Mouse (Mus musculus) Patski (cell line): ENCODE measurements at regions not wholly inside any gene's neighbourhood (a gene's known extent, or its start where the extent isn't known, plus 50 kb on each side); places are given as distances from the start of the nearest gene placed in this dataset.

Experiments used
- ATAC-seq: fragments of 100-300 bp; one replicate; pipeline ENCODE4 v1.8.0; 2021
- CTCF ChIA-PET: fragments of 350-600 bp; sonication (Branson Sonifier 250); formaldehyde crosslinking; loops from one replicate; lab custom pipeline; 2022; ENCODE audit warnings: inconsistent platforms; lab: Charles Lee
- POLR2A ChIA-PET: fragments of 350-600 bp; sonication (Branson Sonifier 250); formaldehyde crosslinking; loops from one replicate; lab custom pipeline; 2022; ENCODE audit warnings: antibody characterized with exemption, inconsistent platforms; lab: Charles Lee
- DNase-seq: peaks from one replicate; pipeline ENCODE4 v3.0.0-alpha.2; 2011; ENCODE audit warnings: low read depth, low spot score
- H3K27me3 ChIP-seq: fragments of 371-371 bp; one replicate; pipeline ENCODE4 v1.5.1; 2021
- CTCF ChIP-seq: fragments of 100-300 bp; IDR thresholded peaks from one replicate; pipeline ENCODE4 v1.5.1; 2021
- in situ Hi-C: fragments of 300-500 bp; cut with MboI; formaldehyde crosslinking; loops from 3 replicates; pipeline ENCODE4 v1.11.1; 2018; ENCODE audit warnings: low pct_unique_long_range_greater_than_20kb, mixed read lengths

GRCm38 (mm10) chr9:85592639-85593038, 156.5 kb downstream of the Ibtk start:
- H3K27me3 ChIP-seq = no peaks in the 10 kb centered on the region
- POLR2A ChIA-PET = interaction anchor here (0.5 kb wide), 1 partner anchor 29 kb away, joined by 4 read pairs; no protein-coding TSS in a partner anchor
- no peak for DNase-seq
- ATAC-seq = no peak
- no peak for TF ChIP-seq CTCF
- in situ Hi-C loops = loop anchor here (25.0 kb wide), 2 partner anchors 1130 to 1630 kb away; no protein-coding TSS in a partner anchor
- CTCF ChIA-PET = no interaction called here

DNA sequence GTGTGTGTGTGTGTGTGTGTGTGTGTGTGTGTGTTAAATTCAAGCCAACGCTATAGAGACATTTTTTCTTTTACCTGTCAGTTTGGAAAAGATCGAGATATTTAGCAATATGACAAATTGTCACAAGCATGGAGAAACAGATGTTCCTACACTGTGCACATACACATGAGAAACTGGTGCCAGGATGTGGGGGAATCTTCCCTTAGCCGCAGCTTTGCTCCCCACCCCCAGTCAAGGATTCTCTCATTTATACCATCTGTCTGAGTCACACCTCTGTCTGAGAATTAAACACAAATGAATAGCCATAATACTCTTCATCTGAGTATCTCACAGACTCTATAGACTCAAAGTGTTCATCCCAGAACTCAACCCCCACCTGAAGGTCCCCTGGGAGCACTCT, 159.9 kb downstream of the Ibtk start:
- no peaks in the 10 kb centered on the region for H3K27me3 ChIP-seq
- in situ Hi-C loops = loop anchor here (25.0 kb wide), 2 partner anchors 1127 to 1627 kb away; no protein-coding TSS in a partner anchor
- DNase-seq (no peak), ATAC-seq (no peak)
- CTCF ChIA-PET = interaction anchor here (0.7 to 1.3 kb wide), 2 partner anchors 261 to 1632 kb away, joined by 3 read pairs; no protein-coding TSS in a partner anchor
- no peak for TF ChIP-seq CTCF
- POLR2A ChIA-PET = interaction anchor here (0.6 kb wide), 1 partner anchor 7 kb away, joined by 3 read pairs; no protein-coding TSS in a partner anchor

DNA sequence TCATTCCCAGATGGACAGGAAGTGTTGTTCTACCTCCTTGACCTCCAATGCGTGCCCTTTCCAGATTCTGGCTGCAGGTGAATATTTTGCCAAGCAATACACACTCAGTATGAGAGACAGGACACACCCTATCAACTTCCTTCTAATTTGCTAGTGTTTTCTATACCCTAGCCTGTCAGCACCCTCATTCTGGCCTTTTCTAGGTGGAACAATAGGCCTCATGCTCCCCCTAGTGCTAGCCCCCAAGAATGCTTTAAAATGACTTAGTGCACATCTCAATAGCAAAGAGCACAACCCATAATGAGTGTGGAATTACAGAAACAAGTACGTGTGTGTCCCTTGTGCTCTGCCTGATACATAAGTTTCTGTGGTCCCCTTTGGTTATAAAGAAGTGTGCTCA, 161.1 kb downstream of the Ibtk start:
- in situ Hi-C loops = loop anchor here (25.0 kb wide), 2 partner anchors 1126 to 1626 kb away; no protein-coding TSS in a partner anchor
- ATAC-seq = no peak

DNA sequence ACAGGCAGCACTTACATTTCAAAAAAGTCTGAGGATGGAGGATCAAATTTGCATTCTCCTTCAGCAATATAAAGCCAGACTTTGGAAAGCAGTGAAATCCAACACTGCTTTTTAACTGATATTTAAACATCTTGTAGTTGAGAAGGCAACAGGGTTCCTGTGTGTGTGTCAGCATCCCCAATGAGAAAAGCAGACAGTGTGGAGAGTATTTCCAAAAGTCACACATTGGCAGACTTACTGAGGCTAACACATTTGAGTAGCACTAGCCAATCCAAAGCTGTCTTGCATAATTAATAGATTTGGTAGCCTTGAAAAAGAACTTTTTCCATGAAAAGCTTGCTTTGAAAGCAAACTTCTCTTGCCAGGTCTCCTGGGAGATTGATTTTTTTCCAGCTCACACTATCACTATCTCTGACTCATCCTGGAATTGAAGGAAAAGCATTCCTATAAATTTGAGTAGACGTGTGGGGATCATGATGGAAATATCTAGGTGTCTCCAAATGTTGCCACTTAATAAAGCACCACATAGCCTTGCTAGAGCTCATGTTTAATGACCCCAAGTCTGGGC, 168.0 kb downstream of the Ibtk start:
- POLR2A ChIA-PET = no interaction called here
- no peak for TF ChIP-seq CTCF
- DNase-seq (no peak), ATAC-seq (no peak)
- no peaks in the 10 kb centered on the region for H3K27me3 ChIP-seq
- CTCF ChIA-PET = interaction anchor here (0.8 to 1.0 kb wide), 2 partner anchors 99 to 243 kb away, joined by 3 read pairs; no protein-coding TSS in a partner anchor
- in situ Hi-C loops = loop anchor here (5.0 to 25.0 kb wide), 3 partner anchors 249 to 1619 kb away; no protein-coding TSS in a partner anchor

More for the DNA sequence above, 161.1 kb downstream of the Ibtk start:
- H3K27me3 ChIP-seq = no peaks in the 10 kb centered on the region
- no peak for DNase-seq
- peak; percentile 77 for TF ChIP-seq CTCF
- POLR2A ChIA-PET = no interaction called here
- CTCF ChIA-PET = no interaction called here

DNA sequence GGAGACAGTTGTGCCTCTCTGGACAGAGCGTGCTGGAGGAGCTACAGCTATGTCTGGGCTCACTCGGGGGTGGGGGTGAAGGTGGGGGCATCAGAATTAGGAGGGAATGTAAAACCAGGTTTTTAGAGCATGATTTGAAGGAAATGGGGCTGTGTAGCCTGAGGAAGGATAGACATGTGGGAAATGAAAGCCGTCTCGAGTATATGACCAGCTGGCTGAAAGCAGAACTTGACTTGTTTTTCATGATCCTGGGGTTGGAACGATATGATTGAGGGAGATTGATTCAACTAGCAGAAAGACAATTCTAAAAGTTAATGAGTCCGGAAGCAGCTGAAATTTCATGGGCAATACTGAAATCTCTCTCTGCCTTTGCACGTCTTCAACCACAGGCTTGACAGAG, 171.3 kb downstream of the Ibtk start:
- no peak for TF ChIP-seq CTCF
- ChIA-PET CTCF (interaction anchor here (0.8 kb wide), 1 partner anchor 20 kb away, joined by 3 read pairs; no protein-coding TSS in a partner anchor), POLR2A (no interaction called here)
- no peaks in the 10 kb centered on the region for H3K27me3 ChIP-seq
- DNase-seq (no peak), ATAC-seq (no peak)
- in situ Hi-C loops = loop anchor here (25.0 kb wide), 2 partner anchors 1116 to 1616 kb away; no protein-coding TSS in a partner anchor

GRCm38 (mm10) chr9:85577338-85577737, 171.8 kb downstream of the Ibtk start:
- in situ Hi-C loops = loop anchor here (25.0 kb wide), 2 partner anchors 1115 to 1615 kb away; no protein-coding TSS in a partner anchor
- ChIA-PET POLR2A (no interaction called here), CTCF (interaction anchor here (0.8 kb wide), 1 partner anchor 20 kb away, joined by 3 read pairs; no protein-coding TSS in a partner anchor)
- TF ChIP-seq CTCF = no peak
- H3K27me3 ChIP-seq = no peaks in the 10 kb centered on the region
- no peak for ATAC-seq
- no peak for DNase-seq

DNA sequence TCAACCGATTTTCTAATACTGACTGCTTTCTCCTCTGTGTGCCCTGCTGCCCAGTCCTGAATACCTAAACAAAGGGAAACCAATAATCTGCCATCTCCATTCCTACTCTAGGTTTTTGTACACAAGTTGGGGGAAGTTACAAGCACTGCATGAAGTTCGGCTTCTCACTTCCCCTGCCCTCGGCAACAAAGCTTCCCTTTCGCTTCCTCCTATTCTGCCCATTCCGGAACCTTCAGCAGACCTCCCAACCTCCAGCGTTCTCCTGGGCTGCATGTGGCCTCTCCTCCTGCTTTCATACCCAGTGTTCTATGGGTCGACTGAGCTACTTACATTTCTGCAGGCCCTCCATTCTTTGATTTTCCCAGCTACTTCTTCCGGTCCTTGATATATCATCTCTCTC, 180.3 kb downstream of the Ibtk start:
- ATAC-seq (no peak), DNase-seq (no peak)
- in situ Hi-C loops = no loop called here
- H3K27me3 ChIP-seq = no peaks in the 10 kb centered on the region
- no peak for TF ChIP-seq CTCF
- ChIA-PET CTCF (no interaction called here), POLR2A (no interaction called here)

DNA sequence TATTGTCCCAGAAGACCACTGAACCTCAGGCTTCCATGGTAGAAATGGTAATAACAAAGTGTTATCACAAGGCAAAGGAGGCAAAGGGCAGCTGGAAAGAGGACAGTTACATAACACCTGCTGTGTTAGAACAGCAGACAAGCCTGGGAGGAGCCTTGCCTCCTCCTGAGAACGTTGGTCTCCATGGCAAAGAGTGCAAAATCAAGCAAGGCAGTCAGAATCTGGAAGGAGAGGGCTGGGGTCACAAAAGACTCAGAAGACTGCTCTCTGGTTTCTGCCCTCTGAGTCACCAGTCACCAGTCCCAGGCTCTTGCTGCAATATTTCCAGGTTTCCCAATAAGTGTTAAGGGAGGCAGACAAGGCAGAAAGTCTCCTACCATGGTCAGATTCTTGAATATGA, 197.3 kb downstream of the Ibtk start:
- in situ Hi-C loops = no loop called here
- no peak for ATAC-seq
- DNase-seq = no peak
- ChIA-PET POLR2A (no interaction called here), CTCF (no interaction called here)
- no peak for TF ChIP-seq CTCF
- H3K27me3 ChIP-seq = no peaks in the 10 kb centered on the region

- no peaks in the 10 kb centered on the region for H3K27me3 ChIP-seq
Measured at GRCm38 (mm10) chr9:85550455-85550854, 198.7 kb downstream of the Ibtk start.

DNA sequence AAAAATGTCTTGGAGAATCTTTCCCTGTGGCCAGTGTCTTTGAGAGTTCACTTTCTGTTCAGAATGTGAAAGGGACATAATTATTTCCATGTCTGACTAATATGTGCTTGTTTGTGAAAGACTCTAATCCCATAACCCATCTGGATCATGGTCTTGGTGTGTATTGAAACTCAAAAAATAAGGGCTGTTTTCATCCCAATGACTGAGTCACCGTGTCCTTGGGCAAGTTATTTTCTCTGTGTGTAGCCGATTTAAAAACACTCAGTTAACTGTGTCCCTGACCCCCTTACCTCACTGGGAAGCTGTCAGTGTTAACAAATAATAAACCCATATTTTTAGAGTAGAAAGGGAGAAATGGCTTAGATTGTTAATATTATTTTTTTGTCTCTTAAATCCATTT, 202.9 kb downstream of the Ibtk start:
- POLR2A ChIA-PET = interaction anchor here (0.6 kb wide), 1 partner anchor 1508 kb away, joined by 3 read pairs; no protein-coding TSS in a partner anchor
- ATAC-seq (no peak), DNase-seq (no peak)
- CTCF ChIA-PET = no interaction called here
- no peaks in the 10 kb centered on the region for H3K27me3 ChIP-seq
- TF ChIP-seq CTCF = no peak
- in situ Hi-C loops = no loop called here

More at GRCm38 (mm10) chr9:85550455-85550854, 198.7 kb downstream of the Ibtk start:
- no peak for TF ChIP-seq CTCF
- DNase-seq = no peak
- CTCF ChIA-PET = no interaction called here
- in situ Hi-C loops = no loop called here
- POLR2A ChIA-PET = interaction anchor here (0.6 kb wide), 1 partner anchor 1339 kb away, joined by 3 read pairs; no protein-coding TSS in a partner anchor
- no peak for ATAC-seq

GRCm38 (mm10) chr9:85545566-85545965, 203.6 kb downstream of the Ibtk start:
- in situ Hi-C loops = no loop called here
- ChIA-PET CTCF (no interaction called here), POLR2A (interaction anchor here (0.6 kb wide), 1 partner anchor 1508 kb away, joined by 3 read pairs; no protein-coding TSS in a partner anchor)
- ATAC-seq (no peak), DNase-seq (no peak)
- TF ChIP-seq CTCF = no peak
- H3K27me3 ChIP-seq = no peaks in the 10 kb centered on the region
